Mouse (Mus musculus) CH12.LX (cell line): ENCODE results near the gene Xkr7. TPM values are rescaled to one million over a fixed set of nuclear protein-coding genes. Genes with fewer than 3 reads are reported as not detected.

Experiments
- DNase-seq: peaks from one replicate; pipeline ENCODE4 v3.0.0-alpha.2; 2013; ENCODE audit errors: extremely low read depth
- H3K27ac ChIP-seq: 2 replicates; pipeline ENCODE4 v1.5.1; 2012; ENCODE audit warnings: low read depth, mild to moderate bottlenecking, control low read depth, moderate library complexity; ENCODE audit not compliant: insufficient read depth
- H3K27me3 ChIP-seq: replicated peaks from 2 replicates; pipeline ENCODE3; 2012; ENCODE audit warnings: inconsistent platforms
- H3K36me3 ChIP-seq, 2 experiments: replicated peaks in 1 of 2; 2 replicates each; pipeline versions ENCODE3 to v1.6.1; 2012; ENCODE audit warnings: inconsistent platforms in 1 of 2, low read length in 1 of 2, mild to moderate bottlenecking in 1 of 2, mixed read lengths in 1 of 2, moderate library complexity in 1 of 2; ENCODE audit not compliant: control insufficient read depth in 1 of 2, insufficient read depth in 1 of 2
- H3K4me1 ChIP-seq, 2 experiments: 2 replicates each; pipeline ENCODE4 v1.6.1; 2012; ENCODE audit warnings: inconsistent platforms in 1 of 2, moderate library complexity in 1 of 2; ENCODE audit not compliant: insufficient read depth in 2 of 2, control insufficient read depth in 1 of 2
- H3K4me2 ChIP-seq: 2 replicates; pipeline ENCODE4 v1.6.1; 2012; ENCODE audit warnings: low read depth, mild to moderate bottlenecking, control low read depth; ENCODE audit not compliant: poor library complexity, insufficient read depth, severe bottlenecking
- H3K4me3 ChIP-seq, 3 experiments: fragments of 150-350 bp in 1 of 3; sonication (generic) in 1 of 3; replicated peaks in 1 of 3; 2 replicates each; pipeline versions ENCODE3 to v1.5.1; 2011 to 2012; ENCODE audit warnings: low read depth in 2 of 3, low read length in 2 of 3, mild to moderate bottlenecking in 2 of 3, moderate library complexity in 2 of 3, control low read depth in 1 of 3, improper control_type of control experiment in 1 of 3, inconsistent platforms in 1 of 3, mixed read lengths in 1 of 3; ENCODE audit not compliant: poor library complexity in 1 of 3
- H3K79me2 ChIP-seq: replicated peaks from 2 replicates; pipeline ENCODE4 v1.6.1; 2012; ENCODE audit warnings: mild to moderate bottlenecking, moderate library complexity; ENCODE audit not compliant: control insufficient read depth, poor library complexity, insufficient read depth, severe bottlenecking; ENCODE audit errors: extremely low read depth
- H3K9ac ChIP-seq: 2 replicates; pipeline ENCODE4 v1.6.1; 2012; ENCODE audit warnings: low read depth, mild to moderate bottlenecking, control low read depth, moderate library complexity; ENCODE audit not compliant: insufficient read depth
- H3K9me3 ChIP-seq: replicated peaks from 2 replicates; pipeline ENCODE3; 2012; ENCODE audit warnings: low read length, inconsistent platforms, mixed read lengths
- BHLHE40 ChIP-seq: IDR thresholded peaks from 2 replicates; pipeline ENCODE4 v1.6.1; 2011; ENCODE audit warnings: mild to moderate bottlenecking, low read depth, low read length, improper control_type of control experiment
- CHD2 ChIP-seq: IDR thresholded peaks from 2 replicates; pipeline ENCODE4 v1.6.1; 2011; ENCODE audit warnings: low read length, improper control_type of control experiment
- CTCF ChIP-seq, 2 experiments: IDR thresholded peaks in 1 of 2; conservative IDR thresholded peaks in 1 of 2; 2 replicates each; pipeline ENCODE4 v1.5.1; 2011 to 2012; ENCODE audit warnings: low read depth in 2 of 2, low read length in 2 of 2, improper control_type of control experiment in 1 of 2, inconsistent platforms in 1 of 2, mild to moderate bottlenecking in 1 of 2, moderate library complexity in 1 of 2
- E2F4 ChIP-seq: IDR thresholded peaks from 2 replicates; pipeline ENCODE4 v1.6.1; 2011; ENCODE audit warnings: low read depth, low read length, improper control_type of control experiment; ENCODE audit not compliant: insufficient replicate concordance
- EP300 ChIP-seq: IDR thresholded peaks from 2 replicates; pipeline ENCODE4 v1.6.1; 2011; ENCODE audit warnings: low read length, improper control_type of control experiment
- GABPA ChIP-seq: IDR thresholded peaks from 2 replicates; pipeline ENCODE4 v1.6.1; 2012; ENCODE audit warnings: low read depth, low read length, improper control_type of control experiment, inconsistent platforms; ENCODE audit not compliant: insufficient replicate concordance
- HCFC1 ChIP-seq: IDR thresholded peaks from 2 replicates; pipeline ENCODE4 v1.6.1; 2012; ENCODE audit warnings: low read depth, mild to moderate bottlenecking, inconsistent platforms, low read length, improper control_type of control experiment
- IRF4 ChIP-seq: IDR thresholded peaks from 2 replicates; pipeline ENCODE4 v1.6.1; 2014; ENCODE audit warnings: low read depth, mild to moderate bottlenecking, inconsistent platforms, low read length, improper control_type of control experiment
- KAT2A ChIP-seq: IDR thresholded peaks from 2 replicates; pipeline ENCODE4 v1.6.1; 2012; ENCODE audit warnings: low read length, improper control_type of control experiment, inconsistent platforms; ENCODE audit not compliant: insufficient replicate concordance
- MAFK ChIP-seq: IDR thresholded peaks from 2 replicates; pipeline ENCODE4 v1.6.1; 2011; ENCODE audit warnings: low read length, improper control_type of control experiment; ENCODE audit not compliant: insufficient replicate concordance
- MEF2A ChIP-seq: IDR thresholded peaks from 2 replicates; pipeline ENCODE4 v1.6.1; 2014; ENCODE audit warnings: low read depth, mild to moderate bottlenecking, inconsistent platforms, low read length, improper control_type of control experiment, borderline replicate concordance
- MXI1 ChIP-seq: IDR thresholded peaks from 2 replicates; pipeline ENCODE4 v1.6.1; 2011; ENCODE audit warnings: mild to moderate bottlenecking, low read depth, low read length, improper control_type of control experiment
- MYC ChIP-seq: IDR thresholded peaks from 2 replicates; pipeline ENCODE4 v1.6.1; 2011; ENCODE audit warnings: low read depth, mild to moderate bottlenecking, improper control_type of control experiment, low read length
- NELFE ChIP-seq: IDR thresholded peaks from 2 replicates; pipeline ENCODE4 v1.6.1; 2011; ENCODE audit warnings: low read depth, low read length, improper control_type of control experiment
- NRF1 ChIP-seq: IDR thresholded peaks from 2 replicates; pipeline ENCODE4 v1.6.1; 2014; ENCODE audit warnings: low read depth, mild to moderate bottlenecking, inconsistent platforms, low read length, improper control_type of control experiment, moderate library complexity
- RAD21 ChIP-seq: IDR thresholded peaks from 2 replicates; pipeline ENCODE4 v1.6.1; 2011; ENCODE audit warnings: low read depth, mild to moderate bottlenecking, low read length, improper control_type of control experiment, moderate library complexity
- RCOR1 ChIP-seq: conservative IDR thresholded peaks from 2 replicates; pipeline ENCODE4 v1.6.1; 2012; ENCODE audit warnings: low read depth, mild to moderate bottlenecking, inconsistent platforms, low read length, improper control_type of control experiment
- SIN3A ChIP-seq: IDR thresholded peaks from 2 replicates; pipeline ENCODE4 v1.6.1; 2012; ENCODE audit warnings: low read length, improper control_type of control experiment, inconsistent platforms
- TBP ChIP-seq: conservative IDR thresholded peaks from 2 replicates; pipeline ENCODE4 v1.6.1; 2011; ENCODE audit warnings: low read depth, low read length, improper control_type of control experiment
- TCF12 ChIP-seq: IDR thresholded peaks from 2 replicates; pipeline ENCODE4 v1.6.1; 2014; ENCODE audit warnings: low read depth, mild to moderate bottlenecking, inconsistent platforms, low read length, improper control_type of control experiment
- UBTF ChIP-seq: IDR thresholded peaks from 2 replicates; pipeline ENCODE4 v1.6.1; 2012; ENCODE audit warnings: low read depth, mild to moderate bottlenecking, inconsistent platforms, low read length, improper control_type of control experiment, moderate library complexity
- USF1 ChIP-seq: IDR thresholded peaks from 2 replicates; pipeline ENCODE4 v1.6.1; 2014; ENCODE audit warnings: low read depth, mild to moderate bottlenecking, inconsistent platforms, low read length, improper control_type of control experiment
- USF2 ChIP-seq: conservative IDR thresholded peaks from 2 replicates; pipeline ENCODE4 v1.6.1; 2011; ENCODE audit warnings: low read depth, low read length, improper control_type of control experiment
- ZKSCAN1 ChIP-seq: IDR thresholded peaks from 2 replicates; pipeline ENCODE4 v1.6.1; 2012; ENCODE audit warnings: low read depth, inconsistent platforms, low read length, improper control_type of control experiment, borderline replicate concordance
- ZMIZ1 ChIP-seq: IDR thresholded peaks from 2 replicates; pipeline ENCODE4 v1.6.1; 2012; ENCODE audit warnings: low read depth, mild to moderate bottlenecking, inconsistent platforms, low read length, improper control_type of control experiment
- ZNF384 ChIP-seq: IDR thresholded peaks from 2 replicates; pipeline ENCODE4 v1.6.1; 2012; ENCODE audit warnings: low read depth, low read length, improper control_type of control experiment, inconsistent platforms
- dilution Hi-C: fragments of 300-500 bp; cut with MboI; formaldehyde crosslinking; loops from 2 replicates; pipeline ENCODE4 v1.14.3; 2020; ENCODE audit warnings: low sequenced_read_pairs; ENCODE audit not compliant: extremely low pct_unique_long_range_greater_than_20kb, extremely low pct_ligation_motif_present
- in situ Hi-C: fragments of 300-500 bp; cut with MboI; formaldehyde crosslinking; loops from 3 replicates; pipeline ENCODE4 v1.14.3; 2019; ENCODE audit warnings: low sequenced_read_pairs, low pct_ligation_motif_present, low pct_unique_long_range_greater_than_20kb, mixed read lengths
- polyA plus RNA-seq: library from polyadenylated mRNA; unstranded; fragments of >175 nt; gene quantifications from 2 replicates; pipeline ENCODE4 v1.2.1, GENCODE M21; 2012; ENCODE audit warnings: low read depth; ENCODE audit not compliant: insufficient read length
- total RNA-seq, 2 experiments: library from RNA; depleted of rRNA; stranded (reverse); fragments of 300-350 nt in 1 of 2; fragments of >200 nt in 1 of 2; gene quantifications; 2 replicates each; pipeline ENCODE4 v1.2.3; 2012 to 2014

The Xkr7 gene
- total and polyA plus RNA-seq, 3 experiments, result not detected

DNA sequence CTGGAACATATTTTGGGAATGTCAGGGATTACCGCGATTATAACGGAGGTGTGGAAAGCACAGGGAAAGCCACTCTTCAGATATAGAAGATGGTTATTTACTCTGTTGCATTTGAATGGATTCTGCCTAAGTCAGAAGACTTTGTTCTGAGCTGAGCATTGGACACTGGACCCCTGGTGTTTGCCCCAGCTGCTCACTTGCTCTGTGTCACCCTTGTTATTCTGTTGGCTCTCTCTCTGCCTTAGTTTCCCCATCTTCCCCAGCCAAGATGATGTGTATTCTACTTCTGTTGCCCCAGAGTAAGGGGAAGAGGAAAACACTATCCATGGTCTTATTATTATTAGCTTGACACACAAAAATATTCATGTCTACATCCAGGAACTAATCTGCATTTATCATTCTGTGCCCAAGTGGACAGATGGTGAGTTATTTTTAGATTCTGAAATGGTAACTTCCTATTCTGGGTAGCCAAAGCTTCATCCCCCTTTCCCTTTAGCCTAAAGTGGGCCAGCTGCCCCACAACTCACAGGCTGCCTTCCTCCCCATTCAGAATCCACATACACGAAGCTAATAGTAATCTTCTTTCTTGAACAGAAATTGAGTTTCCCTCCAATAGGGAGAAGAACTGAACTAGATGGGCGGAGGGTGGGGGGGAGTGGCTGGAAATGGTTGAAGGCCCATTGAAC lies 2.0 kb downstream of the Xkr7 start:
- Histone ChIP-seq H3K4me2 (no peak overlapping the region), H3K4me3 (no peak overlapping the region), H3K4me1 (peaks cover 3% of the 10 kb centered on the region in 2 experiments; a peak in 2 of 4 replicates), H3K79me2 (no peaks in the 10 kb centered on the region), H3K9ac (no peak overlapping the region), H3K27me3 (peaks cover 88% of the 10 kb centered on the region), H3K27ac (no peak overlapping the region), H3K36me3 (no peaks in the 10 kb centered on the region), H3K9me3 (peaks cover 10% of the 10 kb centered on the region)
- no peak for DNase-seq
- dilution Hi-C loops (no loop called here), in situ Hi-C loops (no loop called here)
- TF ChIP-seq USF1, result no peak
- no peak for TF ChIP-seq CHD2

DNA sequence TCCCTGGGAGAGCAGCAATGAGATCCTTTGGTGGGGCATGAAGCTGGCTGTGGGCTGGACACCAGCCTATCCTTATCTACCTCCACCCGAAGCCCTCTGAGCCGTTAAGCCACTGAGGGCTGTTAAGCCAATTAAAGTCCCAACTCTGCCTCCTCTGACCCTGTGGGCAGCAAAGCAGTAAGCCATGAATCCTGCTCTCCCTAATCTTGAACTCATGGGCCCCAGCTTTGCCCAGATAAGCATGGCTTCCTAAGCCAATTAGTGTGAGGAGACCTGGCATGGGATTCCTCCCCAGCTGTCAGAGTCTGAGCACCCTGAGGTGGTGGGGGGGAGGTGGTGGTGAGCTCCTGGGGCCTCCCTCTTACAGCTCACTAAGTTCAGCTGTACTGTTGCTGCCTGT lies 5.0 kb downstream of the Xkr7 start:
- Histone ChIP-seq H3K27ac (no peak overlapping the region), H3K4me1 (peaks cover 3% of the 10 kb centered on the region in 2 experiments; a peak in 2 of 4 replicates), H3K9me3 (peaks cover 6% of the 10 kb centered on the region), H3K9ac (no peak overlapping the region), H3K27me3 (peaks cover 90% of the 10 kb centered on the region), H3K79me2 (no peaks in the 10 kb centered on the region), H3K4me3 (no peak overlapping the region), H3K36me3 (no peaks in the 10 kb centered on the region), H3K4me2 (no peak overlapping the region)
- in situ Hi-C loops, result no loop called here
- DNase-seq, result no peak
- TF ChIP-seq ZNF384 (no peak), E2F4 (no peak), NRF1 (no peak), MAFK (no peak), UBTF (no peak), RAD21 (no peak), MEF2A (no peak), ZKSCAN1 (no peak), MXI1 (no peak), TBP (no peak), GABPA (no peak), RCOR1 (no peak)
- dilution Hi-C loops, result no loop called here

DNA sequence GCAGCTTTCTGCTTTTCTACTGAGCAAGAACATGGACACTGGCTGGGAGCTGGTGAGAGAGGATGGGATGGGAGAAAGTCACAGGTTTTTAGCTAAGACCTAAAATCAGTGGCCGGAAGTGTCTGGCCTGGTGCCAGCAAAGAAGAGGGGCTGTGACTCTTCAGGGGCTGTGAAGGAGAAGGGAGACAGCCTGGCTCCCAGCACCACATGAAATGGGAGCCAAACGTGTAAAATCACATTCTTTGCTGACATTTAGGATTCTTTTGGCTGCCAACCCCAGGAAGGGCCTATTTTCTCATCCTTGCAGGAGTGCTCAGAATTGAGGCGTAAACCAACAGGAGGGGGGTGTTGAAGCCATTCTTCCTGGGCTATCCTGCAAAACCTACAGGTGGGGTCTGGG lies 12.2 kb downstream of the Xkr7 start:
- no peaks in the 10 kb centered on the region for H3K79me2 ChIP-seq
- no peak for DNase-seq
- no peaks in the 10 kb centered on the region for H3K36me3 ChIP-seq
- H3K4me3 ChIP-seq, result no peak overlapping the region
- no peak overlapping the region for H3K27ac ChIP-seq
- H3K4me2 ChIP-seq, result no peak overlapping the region
- no peak overlapping the region for H3K9ac ChIP-seq
- peaks cover 90% of the 10 kb centered on the region for H3K27me3 ChIP-seq
- in situ Hi-C loops, result no loop called here
- no peaks in the 10 kb centered on the region for H3K4me1 ChIP-seq
- dilution Hi-C loops, result no loop called here
- no peaks in the 10 kb centered on the region for H3K9me3 ChIP-seq
- TF ChIP-seq IRF4, result no peak
- TF ChIP-seq SIN3A, result no peak
- no peak for TF ChIP-seq NRF1
- no peak for TF ChIP-seq HCFC1
- TF ChIP-seq MAFK, result no peak
- no peak for TF ChIP-seq ZKSCAN1
- TF ChIP-seq CHD2, result no peak
- no peak for TF ChIP-seq NELFE
- no peak for TF ChIP-seq BHLHE40
- no peak for TF ChIP-seq EP300
- no peak for TF ChIP-seq TCF12
- TF ChIP-seq MYC, result no peak
- no peak for TF ChIP-seq CTCF (conservative IDR thresholded peaks at IDR 0.05 in 1 of 2, IDR thresholded peaks at IDR 0.05 in 1 of 2; ENCODE audit: low read depth in 2 of 2, low read length in 2 of 2)
- TF ChIP-seq TBP, result no peak
- TF ChIP-seq ZMIZ1, result no peak
- TF ChIP-seq MXI1, result no peak
- no peak for TF ChIP-seq KAT2A
- TF ChIP-seq USF2, result no peak
